Mouse (Mus musculus) effector memory CD4-positive, alpha-beta T cell, adult 7 months (primary cell): ENCODE results near the gene Col6a4. TPM values are rescaled to one million over a fixed set of nuclear protein-coding genes. Genes with fewer than 3 reads are reported as not detected.

Source experiments
- polyA plus RNA-seq: library from polyadenylated mRNA; unstranded; fragments of 100-300 nt; shearing (Covaris generic); gene quantifications from one replicate; pipeline ENCODE4 v1.2.1, GENCODE M21; 2017

The Col6a4 gene
- polyA plus RNA-seq: not detected

DNA sequence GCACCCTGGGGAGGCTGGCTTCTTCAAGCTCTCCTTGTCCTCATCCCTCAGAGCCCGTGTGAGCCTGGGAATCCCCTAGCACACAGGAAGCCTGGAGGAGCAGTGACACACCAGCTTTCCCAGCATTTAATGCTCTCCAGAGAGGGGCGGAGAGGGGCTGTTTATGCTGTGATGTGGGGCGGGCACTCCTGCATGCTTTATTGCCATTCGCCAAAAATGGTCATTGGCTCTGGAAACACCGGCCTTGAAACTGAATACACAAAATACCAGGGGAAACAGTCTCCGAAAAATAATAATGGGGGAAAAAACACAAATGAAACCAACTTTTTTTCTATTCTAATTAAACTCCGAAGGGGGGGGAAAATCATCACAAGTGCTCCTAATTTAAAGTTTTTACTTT lies at the start of gene Col6a4:
Gene Col6a4 (minus strand): TSS at position 101 of the 400 bp plus-strand sequence.

DNA sequence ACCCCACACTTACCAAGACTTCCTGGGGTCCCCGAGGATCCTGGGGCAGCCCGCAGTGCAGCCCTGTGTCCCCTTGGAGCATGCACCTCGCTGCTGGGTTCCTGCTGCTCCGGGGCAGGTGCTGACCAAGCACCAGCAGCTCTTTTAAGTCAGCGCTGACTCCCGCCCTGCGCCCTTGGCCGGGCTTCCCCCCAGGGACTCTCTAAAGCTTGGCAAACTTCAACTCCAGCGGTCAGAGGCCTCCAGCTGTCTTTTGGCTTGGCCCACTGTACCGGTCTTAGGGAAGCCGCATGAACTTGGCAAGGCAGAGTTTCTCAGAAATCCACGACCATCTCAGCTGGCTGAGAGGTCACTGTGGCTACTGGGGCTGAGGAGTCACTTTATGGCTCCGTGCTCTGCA lies 136.1 kb downstream of the Col6a4 start, which contains the start of gene Col6a5:
Gene Col6a5 (minus strand): TSS at position 111 of the 400 bp plus-strand sequence.

Other genes with a start within 250 kb of the Col6a4 start
- gene Col6a5, start 136.1 kb downstream of the Col6a4 start, polyA plus RNA-seq: not detected
- 2.6 TPM for gene Glyctk, start 61.4 kb upstream of the Col6a4 start, polyA plus RNA-seq
- gene Wdr82, start 74.1 kb upstream of the Col6a4 start, polyA plus RNA-seq: 49.7 TPM
- 46.1 TPM for gene Ppm1m, start 103.0 kb upstream of the Col6a4 start, polyA plus RNA-seq
- 115 TPM for gene Twf2, start 106.3 kb upstream of the Col6a4 start, polyA plus RNA-seq
- gene Tlr9, start 125.8 kb upstream of the Col6a4 start, polyA plus RNA-seq: not detected
- gene Alas1, start 151.9 kb upstream of the Col6a4 start, polyA plus RNA-seq: 20.0 TPM
- 2.5 TPM for gene Poc1a, start 184.3 kb upstream of the Col6a4 start, polyA plus RNA-seq